Mouse (Mus musculus): ENCODE data around the gene Lclat1. TPM values are rescaled to one million over a fixed set of nuclear protein-coding genes. Genes with fewer than 3 reads are reported as not detected.

Gene Lclat1
- polyA plus RNA-seq, 1 experiment = 9.6 TPM

GRCm38 (mm10) chr17:73229445-73230155 lies 121.8 kb downstream of the Lclat1 start:
- H3K27ac ChIP-seq (ENCODE audit: insufficient read depth, low read depth, low read length) = no peak overlapping the region
- peaks cover 6% of the 10 kb centered on the region for H3K4me1 ChIP-seq (ENCODE audit: control insufficient read depth, insufficient read depth, low read length)
- H3K4me3 ChIP-seq (ENCODE audit: insufficient read depth, low read length) = no peak overlapping the region
- TF ChIP-seq CTCF (IDR thresholded peaks at IDR 0.05; ENCODE audit: low read depth, low read length) (no peak), POLR2A (IDR thresholded peaks at IDR 0.05; ENCODE audit: borderline replicate concordance, low read depth, low read length) (no peak)

GRCm38 (mm10) chr17:73230340-73230989 lies 122.7 kb downstream of the Lclat1 start:
- H3K4me1 ChIP-seq (ENCODE audit: control insufficient read depth, insufficient read depth, low read length) = peaks cover 6% of the 10 kb centered on the region
- no peak overlapping the region for H3K4me3 ChIP-seq (ENCODE audit: insufficient read depth, low read length)
- TF ChIP-seq POLR2A (IDR thresholded peaks at IDR 0.05; ENCODE audit: borderline replicate concordance, low read depth, low read length) = no peak
- no peak for TF ChIP-seq CTCF (IDR thresholded peaks at IDR 0.05; ENCODE audit: low read depth, low read length)

GRCm38 (mm10) chr17:73231337-73231736 lies 123.6 kb downstream of the Lclat1 start:
- H3K4me3 ChIP-seq (ENCODE audit: insufficient read depth, low read length) = no peak overlapping the region
- peaks cover 6% of the 10 kb centered on the region for H3K4me1 ChIP-seq (ENCODE audit: control insufficient read depth, insufficient read depth, low read length)
- no peak overlapping the region for H3K27ac ChIP-seq (ENCODE audit: insufficient read depth, low read depth, low read length)
- no peak for TF ChIP-seq CTCF (IDR thresholded peaks at IDR 0.05; ENCODE audit: low read depth, low read length)
- TF ChIP-seq POLR2A (IDR thresholded peaks at IDR 0.05; ENCODE audit: borderline replicate concordance, low read depth, low read length) = no peak

More at GRCm38 (mm10) chr17:73230340-73230989, 122.7 kb downstream of the Lclat1 start:
- H3K27ac ChIP-seq (ENCODE audit: insufficient read depth, low read depth, low read length) = no peak overlapping the region

GRCm38 (mm10) chr17:73232593-73232992 lies 124.8 kb downstream of the Lclat1 start:
- H3K4me3 ChIP-seq (ENCODE audit: insufficient read depth, low read length) = no peak overlapping the region
- no peak overlapping the region for H3K27ac ChIP-seq (ENCODE audit: insufficient read depth, low read depth, low read length)
- H3K4me1 ChIP-seq (ENCODE audit: control insufficient read depth, insufficient read depth, low read length) = no peaks in the 10 kb centered on the region
- no peak for TF ChIP-seq POLR2A (IDR thresholded peaks at IDR 0.05; ENCODE audit: borderline replicate concordance, low read depth, low read length)
- TF ChIP-seq CTCF (IDR thresholded peaks at IDR 0.05; ENCODE audit: low read depth, low read length) = no peak

GRCm38 (mm10) chr17:73233975-73234374 lies 126.2 kb downstream of the Lclat1 start:
- no peak for TF ChIP-seq CTCF (IDR thresholded peaks at IDR 0.05; ENCODE audit: low read depth, low read length)
- no peak for TF ChIP-seq POLR2A (IDR thresholded peaks at IDR 0.05; ENCODE audit: borderline replicate concordance, low read depth, low read length)

GRCm38 (mm10) chr17:73237178-73237853 lies 129.5 kb downstream of the Lclat1 start:
- TF ChIP-seq POLR2A (IDR thresholded peaks at IDR 0.05; ENCODE audit: borderline replicate concordance, low read depth, low read length) = no peak
- no peak for TF ChIP-seq CTCF (IDR thresholded peaks at IDR 0.05; ENCODE audit: low read depth, low read length)
- Histone ChIP-seq H3K4me1 (ENCODE audit: control insufficient read depth, insufficient read depth, low read length) (no peaks in the 10 kb centered on the region), H3K4me3 (ENCODE audit: insufficient read depth, low read length) (no peak overlapping the region), H3K27ac (ENCODE audit: insufficient read depth, low read depth, low read length) (no peak overlapping the region)

More at GRCm38 (mm10) chr17:73233975-73234374, 126.2 kb downstream of the Lclat1 start:
- Histone ChIP-seq H3K4me3 (ENCODE audit: insufficient read depth, low read length) (no peak overlapping the region), H3K27ac (ENCODE audit: insufficient read depth, low read depth, low read length) (no peak overlapping the region), H3K4me1 (ENCODE audit: control insufficient read depth, insufficient read depth, low read length) (no peaks in the 10 kb centered on the region)

- H3K27ac ChIP-seq (ENCODE audit: insufficient read depth, low read depth, low read length) = no peak overlapping the region
Observed at GRCm38 (mm10) chr17:73238501-73238900, 130.7 kb downstream of the Lclat1 start.

GRCm38 (mm10) chr17:73241085-73241848 lies 133.5 kb downstream of the Lclat1 start:
- Histone ChIP-seq H3K4me1 (ENCODE audit: control insufficient read depth, insufficient read depth, low read length) (no peaks in the 10 kb centered on the region), H3K4me3 (ENCODE audit: insufficient read depth, low read length) (no peak overlapping the region), H3K27ac (ENCODE audit: insufficient read depth, low read depth, low read length) (no peak overlapping the region)
- TF ChIP-seq POLR2A (IDR thresholded peaks at IDR 0.05; ENCODE audit: borderline replicate concordance, low read depth, low read length) = no peak
- no peak for TF ChIP-seq CTCF (IDR thresholded peaks at IDR 0.05; ENCODE audit: low read depth, low read length)

More at GRCm38 (mm10) chr17:73238501-73238900, 130.7 kb downstream of the Lclat1 start:
- TF ChIP-seq CTCF (IDR thresholded peaks at IDR 0.05; ENCODE audit: low read depth, low read length) = no peak
- no peak for TF ChIP-seq POLR2A (IDR thresholded peaks at IDR 0.05; ENCODE audit: borderline replicate concordance, low read depth, low read length)
- H3K4me1 ChIP-seq (ENCODE audit: control insufficient read depth, insufficient read depth, low read length) = no peaks in the 10 kb centered on the region
- no peak overlapping the region for H3K4me3 ChIP-seq (ENCODE audit: insufficient read depth, low read length)

GRCm38 (mm10) chr17:73243676-73244075 lies 135.9 kb downstream of the Lclat1 start:
- Histone ChIP-seq H3K27ac (ENCODE audit: insufficient read depth, low read depth, low read length) (no peak overlapping the region), H3K4me1 (ENCODE audit: control insufficient read depth, insufficient read depth, low read length) (no peaks in the 10 kb centered on the region), H3K4me3 (ENCODE audit: insufficient read depth, low read length) (no peak overlapping the region)
- no peak for TF ChIP-seq CTCF (IDR thresholded peaks at IDR 0.05; ENCODE audit: low read depth, low read length)
- no peak for TF ChIP-seq POLR2A (IDR thresholded peaks at IDR 0.05; ENCODE audit: borderline replicate concordance, low read depth, low read length)

All from bone marrow macrophage, adult 2 months (primary cell).